Mouse (Mus musculus): ENCODE data around the gene Prkaa1. TPM values are rescaled to one million over a fixed set of nuclear protein-coding genes. Genes with fewer than 3 reads are reported as not detected.

The Prkaa1 gene
- total RNA-seq, 2 experiments from 2014 or later = 10.2 to 10.8 TPM

Other genes starting within 250 kb of the Prkaa1 start
- gene Mroh2b, start 245.1 kb upstream of the Prkaa1 start, total RNA-seq (2021) = not detected
- 1 to 10 TPM; 1.7 to 5.1 TPM for gene C7, start 80.1 kb upstream of the Prkaa1 start, total RNA-seq (2021)
- gene Card6, start 35.3 kb upstream of the Prkaa1 start, total RNA-seq (2021) = 1 to 10 TPM; 2.4 to 2.7 TPM
- 100 to 1,000 TPM; 186 to 194 TPM for gene Rpl37, start 27.2 kb upstream of the Prkaa1 start, total RNA-seq (2021)
- 10 to 100 TPM; 69.0 to 74.1 TPM for gene Ttc33, start 41.7 kb downstream of the Prkaa1 start, total RNA-seq (2021)
- under 1 TPM; 0.46 to 0.66 TPM for gene Ptger4, start 100.3 kb downstream of the Prkaa1 start, total RNA-seq (2021)

Data from gastrocnemius, adult 18-20 months (tissue).